Mouse (Mus musculus) left cerebral cortex, postnatal 14 days (tissue): Measurements from ENCODE around the gene Ssu72. TPM values are rescaled to one million over a fixed set of nuclear protein-coding genes. Genes with fewer than 3 reads are reported as not detected.
A peak's percentile ranks its signal among the peaks of the same experiment; 100 is the strongest.

Source experiments
- DNase-seq, 2 experiments: peaks; one replicate each; pipeline ENCODE4 v3.0.0; 2021 to 2022; ENCODE audit warnings: low spot score in 2 of 2, mixed read lengths in 1 of 2
- intact Hi-C: fragments of 180-260 bp; cut with DNase I; formaldehyde crosslinking; loops from one replicate; pipeline ENCODE4 v1.15.1; 2025
- total RNA-seq, 2 experiments: library from RNA; stranded (reverse); gene quantifications; 2 replicates each; pipeline ENCODE4 v1.2.3; 2021

The Ssu72 gene
- total RNA-seq, 2 experiments from 2014 or later, result 84.2 to 86.8 TPM

DNA sequence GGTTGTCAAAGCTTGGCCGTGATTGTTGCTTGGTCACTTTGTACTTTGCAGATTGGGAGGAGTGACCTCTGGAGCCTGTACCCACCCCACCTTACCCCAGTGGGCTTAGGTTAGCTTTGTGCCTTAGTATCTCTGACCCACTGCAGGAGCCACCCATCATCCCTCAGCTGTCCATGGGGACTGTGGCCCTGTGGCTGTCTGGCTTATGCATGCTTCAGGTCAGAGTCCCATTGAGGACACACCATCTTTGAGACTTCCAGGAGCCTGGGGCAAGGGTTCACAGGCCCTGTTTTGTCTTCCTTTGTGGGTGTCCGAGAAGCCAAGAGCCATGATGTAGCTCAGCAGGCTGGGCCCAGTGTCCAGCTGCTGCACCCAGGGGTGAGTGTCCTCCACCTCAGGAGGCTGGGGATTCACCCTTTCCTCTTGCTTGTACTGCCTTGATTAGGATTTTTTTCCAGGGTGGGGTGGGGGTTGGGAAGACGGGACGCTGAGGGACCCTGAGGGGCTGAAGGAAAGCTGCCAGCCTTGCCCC lies 9.0 kb upstream of the Ssu72 start:
- intact Hi-C loops, result no loop called here
- no peak for DNase-seq

DNA sequence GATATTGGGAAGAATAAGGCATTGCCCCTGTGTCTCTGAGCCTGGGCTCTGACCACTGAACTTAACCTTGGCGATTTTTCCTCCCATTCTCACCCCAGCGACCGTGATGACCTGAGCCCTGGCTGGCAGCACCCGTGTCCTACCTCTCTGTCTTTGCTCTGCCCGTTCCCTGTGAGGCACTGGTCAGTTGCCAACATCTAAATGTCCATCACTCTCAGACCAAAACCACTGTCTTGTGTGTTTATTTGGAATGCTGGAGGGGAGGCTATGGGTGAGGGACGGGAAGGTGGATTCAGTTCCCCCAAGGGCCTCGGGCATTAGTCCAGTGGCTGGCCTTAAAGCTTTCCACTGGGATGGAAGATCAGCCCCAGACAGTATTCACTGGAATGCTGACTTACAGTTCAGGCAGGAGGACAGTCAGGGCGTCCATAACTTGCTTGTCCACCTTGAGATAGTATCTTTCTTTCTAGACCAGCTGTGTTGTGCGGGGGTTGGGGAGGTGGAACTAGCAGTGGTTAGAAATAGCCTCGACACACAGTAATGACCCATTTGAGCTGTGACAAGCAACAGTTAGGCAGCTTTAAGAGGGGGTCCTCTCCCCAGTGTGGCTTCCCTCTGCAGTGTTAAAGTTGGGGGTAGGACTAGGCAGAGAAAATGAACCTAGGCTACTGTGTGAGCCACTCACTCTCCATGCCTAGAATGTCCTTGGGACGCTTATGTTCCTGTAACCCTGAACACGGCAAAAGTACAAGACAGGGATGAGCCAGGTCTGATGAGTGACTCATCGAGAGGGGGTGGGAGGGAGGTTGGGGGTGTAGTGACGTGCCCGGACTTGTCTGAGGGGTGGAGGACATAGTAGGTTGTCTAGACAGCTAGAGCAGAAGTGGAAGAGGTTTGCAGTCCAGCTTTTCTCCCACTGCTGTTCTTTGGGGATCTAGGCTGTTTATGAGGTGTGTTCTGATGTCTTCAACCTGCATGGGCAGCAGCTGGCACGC lies 8.0 kb upstream of the Ssu72 start:
- intact Hi-C loops, result no loop called here
- no peak for DNase-seq

DNA sequence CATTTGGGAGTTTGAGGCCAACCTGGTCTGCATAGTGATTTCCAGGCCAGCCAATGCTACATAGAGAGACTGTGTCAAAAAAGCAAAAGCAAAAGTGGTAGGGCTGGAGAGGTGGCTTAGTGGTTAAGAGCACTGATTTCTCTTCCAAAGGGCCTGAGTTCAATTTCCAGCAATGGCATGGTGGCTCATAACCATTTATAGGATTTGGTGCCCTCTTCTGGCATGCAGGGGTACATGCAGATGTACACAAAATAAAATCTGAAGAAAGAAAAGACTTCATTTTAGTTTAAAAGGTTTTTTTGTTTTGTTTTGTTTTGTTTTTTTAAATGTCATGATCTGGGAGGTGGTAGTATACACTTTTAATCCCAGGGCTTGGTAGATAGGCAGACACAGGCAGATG lies 4.2 kb upstream of the Ssu72 start:
- intact Hi-C loops, result loop anchor here (5.0 kb wide), 1 partner anchor 73 kb away; no protein-coding TSS in a partner anchor
- no peak for DNase-seq

DNA sequence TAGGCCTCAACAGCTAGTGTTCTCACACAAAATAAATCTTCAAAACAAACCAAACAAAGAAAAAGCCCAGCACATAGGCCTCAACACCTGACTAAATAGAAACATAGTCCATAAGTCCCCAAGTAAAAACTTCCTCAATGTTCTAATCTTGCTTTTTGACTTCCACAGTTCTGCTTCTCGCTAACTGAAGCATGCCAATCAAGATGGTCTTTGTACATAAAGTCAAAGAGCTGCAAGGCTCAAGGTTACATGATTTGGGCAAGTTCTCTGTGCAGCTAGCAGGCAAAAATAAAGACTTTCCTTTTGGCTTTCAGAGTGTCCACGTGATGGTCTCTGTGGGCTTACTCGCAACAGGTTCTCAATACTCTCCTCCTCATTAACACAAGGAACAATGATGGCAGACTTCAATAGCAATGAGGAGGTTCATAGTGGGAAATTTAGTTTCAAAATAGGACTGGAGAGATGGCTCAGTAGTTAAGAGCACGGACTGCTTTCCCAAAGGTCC lies 1.1 kb upstream of the Ssu72 start:
- intact Hi-C loops, result loop anchor here (5.0 kb wide), 1 partner anchor 76 kb away; no protein-coding TSS in a partner anchor

DNA sequence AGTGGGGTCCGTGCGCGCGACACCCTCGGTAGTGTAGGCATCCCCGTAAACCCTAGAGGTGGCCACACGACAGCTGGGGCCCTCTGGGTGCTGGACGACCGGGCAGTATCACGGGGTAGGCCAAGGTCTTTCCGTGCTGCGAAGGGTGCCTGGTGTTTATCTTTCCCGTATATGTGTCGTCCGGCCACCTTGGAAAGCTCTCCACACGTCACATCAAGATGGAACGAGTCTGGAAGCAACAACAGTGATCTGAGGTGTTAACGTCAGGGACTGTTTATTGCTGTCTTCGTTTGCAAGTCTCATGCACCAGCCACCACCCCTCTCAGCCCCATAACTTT lies 961 bp downstream of the Ssu72 start:
- intact Hi-C loops, result loop anchor here (5.0 kb wide), 1 partner anchor 38 kb away; the partner anchor contains the start of gene Mib2
- no peak for DNase-seq

More for the DNA sequence above, 1.1 kb upstream of the Ssu72 start:
- no peak for DNase-seq

DNA sequence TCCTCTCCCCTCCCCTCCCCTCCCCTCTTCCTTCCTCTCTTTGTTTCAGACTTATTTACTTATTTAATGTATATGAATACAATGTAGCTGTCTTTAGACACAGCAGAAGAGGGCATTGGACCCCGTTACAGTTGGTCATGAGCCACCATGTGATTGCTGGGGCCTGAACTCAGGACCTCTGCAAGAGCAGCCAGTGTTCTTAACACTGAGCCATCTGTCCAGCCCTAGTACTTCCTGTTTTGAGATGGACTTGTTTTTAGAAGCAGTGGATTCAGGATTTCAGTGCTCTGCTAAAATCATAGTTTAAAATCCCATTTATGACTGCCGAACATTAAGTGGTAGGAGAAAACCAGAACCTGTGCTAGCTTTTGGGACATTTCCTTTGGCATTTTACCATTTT lies 4.0 kb downstream of the Ssu72 start:
- DNase-seq, result no peak

DNA sequence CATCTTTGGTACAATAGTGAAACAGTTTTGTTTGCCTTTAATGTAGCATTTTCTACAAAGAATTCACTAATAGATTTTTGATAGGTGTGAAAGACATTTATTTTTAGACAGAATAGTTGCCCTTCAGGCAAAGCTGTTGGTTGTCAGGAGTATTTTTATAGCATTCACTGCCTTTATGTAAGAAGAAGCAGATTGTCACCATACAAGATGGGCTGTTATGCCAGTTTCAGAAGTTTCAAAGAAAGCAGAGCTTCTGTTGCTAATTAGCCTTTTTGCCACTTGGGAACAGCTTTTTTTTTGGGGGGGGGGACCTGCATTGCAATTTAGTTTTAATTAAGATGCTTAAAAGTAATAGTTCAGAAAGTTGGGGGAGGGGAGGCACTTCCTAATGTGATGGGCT lies 4.4 kb downstream of the Ssu72 start:
- intact Hi-C loops, result loop anchor here (5.0 kb wide), 1 partner anchor 42 kb away; the partner anchor contains the start of gene Mib2

More for the DNA sequence above, 4.0 kb downstream of the Ssu72 start:
- intact Hi-C loops, result loop anchor here (5.0 kb wide), 1 partner anchor 41 kb away; the partner anchor contains the start of gene Mib2

DNA sequence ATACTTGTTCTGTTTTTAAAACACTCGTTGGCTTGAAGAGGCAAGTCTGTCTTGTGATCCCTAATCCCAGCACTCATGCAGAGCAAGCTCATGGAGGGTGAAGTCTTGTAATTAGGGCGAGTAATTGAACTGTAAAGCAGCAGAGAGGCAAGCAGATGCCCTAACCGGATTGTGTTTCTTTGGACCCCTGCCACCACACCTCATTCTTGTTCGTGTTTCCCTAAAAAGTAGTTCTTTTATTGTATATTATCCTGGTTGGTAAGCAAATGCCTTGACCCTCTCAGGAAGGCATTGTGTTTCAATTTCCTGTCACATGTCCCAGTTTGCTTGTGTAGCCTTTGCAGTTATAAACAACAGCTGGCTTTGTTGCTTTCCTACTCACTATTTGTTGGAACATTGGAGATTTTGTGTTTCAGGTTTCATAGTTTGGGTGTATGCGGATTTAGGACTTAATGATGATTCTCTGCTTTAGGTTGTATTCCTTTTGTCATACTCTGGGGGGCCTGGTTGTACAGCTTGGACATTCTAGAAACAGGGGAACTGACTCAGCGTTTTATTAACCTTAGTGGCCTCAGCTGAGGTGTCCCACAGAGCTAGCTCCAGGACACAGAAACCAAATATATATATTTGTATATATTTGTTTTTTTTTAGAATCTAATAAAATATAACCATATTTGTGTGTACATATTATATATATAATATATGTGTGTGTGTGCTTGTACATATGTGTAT lies 6.1 kb downstream of the Ssu72 start:
- intact Hi-C loops, result no loop called here
- DNase-seq, result no peak

More for the DNA sequence above, 4.4 kb downstream of the Ssu72 start:
- DNase-seq, result peak in 1 of 2 experiments; percentile 54

DNA sequence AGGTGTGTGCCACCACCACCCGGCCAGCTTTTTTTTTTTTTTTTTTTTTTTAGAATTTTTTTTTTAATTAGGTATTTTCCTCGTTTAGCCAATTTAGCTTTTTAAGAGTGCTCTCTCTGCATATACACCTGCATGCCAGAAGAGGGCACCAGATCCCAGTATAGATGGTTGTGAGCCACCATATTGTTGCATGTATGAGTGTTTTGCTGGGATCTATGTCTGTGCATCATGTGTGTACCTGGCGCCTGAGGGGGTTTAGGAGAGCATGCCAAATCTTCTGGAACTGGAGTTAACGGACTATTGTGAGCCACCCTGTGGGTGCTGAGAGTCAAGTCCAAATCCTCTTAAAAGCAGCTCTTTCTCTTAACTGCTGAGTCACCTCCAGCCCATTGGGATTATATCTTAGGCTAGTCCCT lies 17.1 kb downstream of the Ssu72 start:
- DNase-seq, result peak in 1 of 2 experiments; percentile 39
- intact Hi-C loops, result no loop called here

DNA sequence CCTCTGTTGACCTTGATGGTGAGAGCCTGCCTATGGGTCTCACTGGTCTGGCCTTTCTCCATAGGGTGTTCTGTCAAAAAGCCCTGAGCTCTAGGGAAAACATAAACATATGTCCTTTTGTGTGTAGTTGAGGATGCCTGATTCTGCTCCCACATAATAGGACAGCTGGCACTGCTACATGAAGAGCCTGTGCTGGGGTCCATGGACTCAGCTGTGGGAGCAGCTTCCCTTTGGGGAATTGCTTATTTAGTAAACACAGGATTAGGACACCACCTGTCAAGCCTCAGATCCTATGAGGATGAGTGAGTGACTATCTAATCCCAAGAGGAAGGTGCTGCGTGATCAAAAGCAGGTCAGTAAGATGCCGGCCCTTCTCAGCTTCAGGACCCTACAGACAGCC lies 23.4 kb downstream of the Ssu72 start:
- intact Hi-C loops, result no loop called here

DNA sequence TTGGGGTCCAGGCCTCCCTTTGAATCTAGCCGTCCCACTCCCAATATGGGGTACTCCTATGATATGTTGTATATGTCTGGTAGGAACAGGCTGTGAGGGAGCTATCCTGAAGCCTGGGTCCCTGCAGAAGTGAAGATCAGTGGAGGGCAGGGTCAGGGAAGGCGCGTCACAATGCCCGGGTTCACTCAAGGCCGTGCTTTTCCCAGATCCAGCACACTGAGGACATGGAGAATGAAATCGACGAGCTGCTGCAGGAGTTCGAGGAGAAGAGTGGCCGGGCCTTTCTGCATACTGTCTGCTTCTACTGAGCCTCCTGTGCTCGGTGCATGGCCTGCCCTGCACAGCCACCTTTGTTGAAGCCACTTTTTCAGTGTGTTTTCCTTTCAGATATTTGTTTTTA lies 28.7 kb downstream of the Ssu72 start:
- intact Hi-C loops, result no loop called here
- DNase-seq, result no peak

More for the DNA sequence above, 23.4 kb downstream of the Ssu72 start:
- DNase-seq, result no peak

DNA sequence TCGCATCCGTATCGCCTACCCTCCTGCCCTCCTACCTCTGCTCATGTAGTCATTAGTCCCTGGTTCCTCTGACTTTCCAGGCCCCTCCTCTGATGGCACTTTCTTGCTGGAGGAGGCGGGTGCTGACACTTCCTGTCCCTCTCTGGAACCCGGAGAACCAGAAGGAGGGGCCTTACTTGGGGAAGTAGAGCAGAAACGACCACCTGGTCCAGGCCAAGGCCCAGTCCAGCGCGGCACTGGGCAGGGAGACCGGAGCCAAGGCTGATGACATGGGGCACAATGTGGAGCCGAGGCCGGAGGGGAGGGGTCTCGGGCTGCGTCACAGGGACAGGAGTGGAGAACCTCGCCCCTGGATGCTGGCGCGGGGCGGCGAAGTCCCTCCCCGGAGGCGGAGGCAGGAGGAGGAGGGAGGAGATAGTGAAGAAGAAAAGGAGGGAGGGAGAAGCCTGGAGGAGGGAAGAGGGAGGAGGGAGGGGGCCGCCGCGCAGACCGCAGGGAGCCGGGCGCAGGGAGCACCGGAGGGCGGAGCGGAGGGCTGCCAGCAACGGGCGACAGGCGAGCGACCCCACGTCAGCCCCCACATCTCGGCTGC lies 29.8 kb downstream of the Ssu72 start, which contains the start of gene Tmem240:
Tmem240 (plus strand) TSS at position 451 of the 592 bp plus-strand sequence.
- intact Hi-C loops, result no loop called here
- DNase-seq, result peak; percentile 87 to 90

DNA sequence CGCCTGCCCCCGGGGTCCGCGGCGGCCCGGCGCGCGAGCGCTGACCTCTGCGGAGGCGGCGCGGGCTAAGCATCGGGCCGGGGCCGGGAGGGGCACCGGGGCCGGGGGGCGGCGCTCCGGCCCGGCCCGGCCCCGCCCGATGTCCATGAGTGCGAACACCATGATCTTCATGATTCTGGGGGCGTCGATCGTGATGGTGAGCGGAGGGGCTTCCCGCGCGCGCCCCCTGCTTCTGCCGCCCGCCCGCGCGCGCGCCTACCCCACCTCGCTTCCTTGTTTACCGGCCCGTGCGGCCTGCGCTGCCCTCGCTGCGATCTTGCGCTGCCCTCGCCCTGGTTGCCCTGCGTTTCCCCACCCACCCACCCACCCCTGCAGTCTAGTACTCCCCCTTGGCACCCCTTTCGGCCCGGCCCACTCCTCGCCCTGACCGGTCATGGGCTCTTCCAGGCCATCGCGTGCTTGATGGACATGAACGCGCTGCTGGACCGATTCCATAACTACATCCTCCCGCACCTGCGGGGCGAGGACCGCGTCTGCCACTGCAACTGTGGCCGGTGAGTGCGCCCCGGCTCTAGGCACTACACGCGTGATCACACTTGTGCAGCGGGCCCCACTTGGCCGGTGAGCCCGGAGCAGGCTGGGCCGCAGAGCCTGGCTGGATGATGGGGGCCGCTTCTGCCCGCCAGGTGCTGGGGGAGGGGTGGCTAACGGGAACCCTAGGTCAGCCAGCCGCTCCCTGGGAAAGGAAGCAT lies 30.5 kb downstream of the Ssu72 start:
- peak; percentile 30 to 32 for DNase-seq
- intact Hi-C loops, result no loop called here

DNA sequence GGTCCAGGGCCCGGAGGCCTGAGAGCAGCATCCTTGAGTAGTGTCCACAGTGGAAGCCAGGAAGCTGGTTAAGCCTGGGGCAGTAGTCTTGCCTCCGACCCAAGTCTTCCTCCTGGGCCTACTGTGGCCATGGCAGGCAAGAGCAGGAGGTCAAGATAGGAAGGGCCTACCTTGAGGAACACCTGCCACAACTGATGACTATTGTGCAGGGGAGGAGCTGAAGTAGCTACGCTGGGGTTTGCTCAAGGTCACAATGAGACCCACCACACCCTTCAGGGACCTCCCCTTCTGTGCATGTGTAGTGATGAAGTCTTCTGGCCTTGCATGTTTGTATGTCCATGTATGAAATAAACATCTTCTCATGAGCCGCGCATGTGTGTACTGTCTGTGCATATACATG lies 31.2 kb downstream of the Ssu72 start:
- intact Hi-C loops, result no loop called here
- no peak for DNase-seq

DNA sequence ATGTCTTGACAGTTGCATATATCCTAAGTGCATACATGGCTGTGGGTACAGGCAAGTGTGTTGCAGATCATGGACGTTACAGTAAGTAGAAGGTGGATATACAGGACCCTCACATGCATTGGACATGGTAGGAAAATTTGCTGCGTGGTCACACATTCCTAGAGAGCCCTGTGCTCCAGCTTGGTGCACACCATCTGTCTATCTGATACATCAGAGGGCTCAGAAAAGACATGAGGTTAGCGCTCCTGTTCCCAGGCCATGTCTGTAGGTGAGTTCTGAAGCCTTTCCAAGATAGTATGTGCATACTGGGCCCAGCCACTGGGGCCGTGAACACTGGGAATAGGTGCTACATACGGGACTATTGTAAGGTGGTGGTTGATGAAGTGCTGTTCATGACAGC lies 31.8 kb downstream of the Ssu72 start:
- intact Hi-C loops, result no loop called here
- no peak for DNase-seq

DNA sequence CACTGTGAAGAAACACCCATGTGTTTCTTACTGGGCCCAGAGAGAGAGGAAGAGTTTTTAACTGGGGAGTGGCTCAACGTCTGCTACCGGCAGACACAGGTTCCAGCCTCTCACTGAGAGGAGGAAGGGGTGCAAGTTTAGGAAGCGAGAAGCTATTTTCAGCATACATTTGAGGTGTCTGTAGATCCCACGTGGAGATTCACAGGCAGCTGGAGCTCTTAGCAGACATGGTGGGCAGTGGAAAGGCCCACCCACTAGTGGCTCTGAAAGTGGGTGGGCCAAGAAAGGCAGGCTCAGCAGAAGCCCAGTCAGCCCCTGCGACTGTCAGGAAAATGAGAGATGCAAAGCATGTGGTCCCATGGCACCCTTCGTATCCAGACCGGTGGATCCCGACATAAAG lies 33.7 kb downstream of the Ssu72 start:
- intact Hi-C loops, result no loop called here
- DNase-seq, result peak; percentile 60 to 76

DNA sequence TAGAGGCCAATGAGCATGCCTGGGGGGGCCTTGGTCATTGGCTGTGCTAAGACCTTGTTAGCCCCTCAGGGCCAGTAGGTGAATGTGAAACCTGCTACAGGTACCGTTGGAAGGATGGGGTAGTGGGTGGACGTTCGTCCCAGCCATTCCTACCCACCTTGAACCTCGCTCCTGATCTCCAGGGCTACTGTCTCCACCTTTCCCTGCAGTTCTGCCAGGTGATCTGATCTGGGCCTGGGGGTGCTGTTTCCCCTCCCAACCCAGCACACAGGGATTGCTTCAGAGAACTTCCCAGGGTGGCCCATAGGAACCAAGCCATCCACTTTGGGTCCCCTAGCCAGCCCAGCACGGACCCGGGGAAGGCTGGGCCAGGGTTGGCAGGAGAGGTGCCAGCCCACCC lies 34.6 kb downstream of the Ssu72 start:
- DNase-seq, result no peak
- intact Hi-C loops, result no loop called here
